Mouse (Mus musculus): ENCODE data around the gene Cdc40.
A peak's percentile ranks its signal among the peaks of the same experiment; 100 is the strongest.

Gene Cdc40

DNA sequence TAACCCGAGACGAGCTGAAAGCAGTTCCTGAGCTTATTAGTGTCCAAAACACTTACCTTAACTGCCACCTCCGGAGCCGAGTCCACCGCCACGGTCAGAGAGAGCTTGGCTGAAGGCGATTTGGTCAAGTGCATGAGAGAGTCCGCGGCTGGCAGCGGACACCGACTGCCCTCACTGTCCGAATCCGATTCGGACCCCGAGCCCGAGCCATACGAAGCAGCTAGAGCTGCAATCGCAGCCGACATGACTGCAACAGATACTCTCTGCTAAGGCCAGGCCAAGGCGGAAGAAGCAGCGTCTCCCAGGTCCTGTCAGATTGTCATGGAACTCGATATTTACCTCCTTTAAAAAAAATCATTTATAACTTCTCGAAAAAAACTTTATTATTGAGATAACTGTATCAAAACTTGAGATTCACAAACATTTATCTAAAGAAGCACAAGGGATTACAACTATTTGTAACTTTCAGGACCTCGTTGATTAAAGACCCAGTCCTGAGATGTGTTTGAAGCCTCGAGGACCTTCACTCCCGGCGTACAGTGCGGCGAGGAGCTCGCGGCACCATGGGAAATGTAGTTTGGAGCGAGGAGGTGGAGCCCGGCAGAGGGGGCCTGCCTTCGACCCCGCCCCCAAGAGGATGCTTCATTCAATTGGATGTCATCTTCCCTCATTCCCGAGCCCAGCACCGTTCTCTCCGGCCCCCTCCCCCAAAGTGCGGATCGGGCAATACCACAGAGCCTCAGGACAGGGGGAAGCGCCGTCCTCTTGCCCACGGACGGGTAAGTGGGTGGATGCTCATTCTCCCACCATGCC lies at the start of gene Cdc40, which contains the start of gene Wasf1:
Gene Cdc40 (minus strand): TSS at position 481 of the 813 bp plus-strand sequence.
Gene Wasf1 (plus strand): TSS at position 645 of the 813 bp plus-strand sequence.
- peak; percentile 89 to 94 for DNase-seq (ENCODE audit: low spot score in 2 of 2)

DNA sequence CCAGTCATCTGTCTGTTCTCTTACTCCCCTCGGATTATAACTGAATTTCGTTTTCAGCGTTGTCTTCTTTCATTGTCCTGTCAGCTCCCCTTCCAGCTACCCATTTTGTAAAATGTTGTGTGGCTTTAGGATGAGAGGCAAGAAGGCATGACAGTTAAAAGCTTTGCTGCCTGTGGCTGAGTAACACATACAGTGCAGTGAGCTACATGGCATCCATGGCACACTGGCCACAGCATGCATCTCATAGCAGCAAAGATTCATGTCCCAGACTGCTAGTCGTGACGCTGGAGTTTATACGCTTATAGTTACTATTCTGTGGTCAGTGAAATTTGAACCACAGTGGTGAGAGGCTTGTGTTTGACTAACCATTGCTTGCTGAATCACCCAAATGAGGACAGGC lies 36.4 kb upstream of the Cdc40 start:
- DNase-seq (ENCODE audit: low spot score in 2 of 2): no peak

DNA sequence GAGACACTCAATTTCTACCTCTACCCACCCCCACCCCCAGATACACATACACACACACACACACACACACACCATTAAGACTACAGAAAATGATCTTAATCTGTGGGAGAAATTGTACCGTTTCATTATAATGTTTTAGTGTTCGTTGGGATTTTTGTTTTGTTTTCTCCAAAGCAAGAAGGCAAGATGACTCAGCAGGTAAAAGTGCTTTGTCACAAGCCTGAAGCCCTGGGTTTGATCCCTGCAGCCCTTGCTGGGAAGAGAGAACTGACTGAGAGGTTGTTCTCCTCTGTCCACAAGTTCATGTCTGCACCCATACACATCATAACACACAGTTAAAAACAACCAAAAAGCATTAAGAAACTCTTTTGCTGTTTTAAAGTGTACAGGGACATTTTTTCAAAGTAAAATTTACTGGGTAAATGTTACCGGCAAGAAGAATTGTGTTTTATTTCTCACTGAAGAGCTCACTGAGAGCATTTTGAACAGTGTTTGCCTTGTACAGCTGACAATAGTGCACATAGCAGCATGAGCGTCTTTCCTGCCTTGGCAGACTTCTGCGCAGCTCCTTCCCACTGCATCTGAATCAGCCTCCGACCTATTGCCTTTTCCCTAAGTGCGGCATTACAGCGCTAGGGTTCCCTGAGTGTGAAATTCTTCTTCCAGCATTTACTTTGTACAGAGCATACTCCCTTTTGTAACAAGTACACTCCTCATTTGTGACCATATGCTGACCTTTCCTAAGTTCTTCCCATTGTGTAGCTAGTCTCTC lies 35.7 kb upstream of the Cdc40 start:
- no peak for DNase-seq (ENCODE audit: low spot score in 2 of 2)

DNA sequence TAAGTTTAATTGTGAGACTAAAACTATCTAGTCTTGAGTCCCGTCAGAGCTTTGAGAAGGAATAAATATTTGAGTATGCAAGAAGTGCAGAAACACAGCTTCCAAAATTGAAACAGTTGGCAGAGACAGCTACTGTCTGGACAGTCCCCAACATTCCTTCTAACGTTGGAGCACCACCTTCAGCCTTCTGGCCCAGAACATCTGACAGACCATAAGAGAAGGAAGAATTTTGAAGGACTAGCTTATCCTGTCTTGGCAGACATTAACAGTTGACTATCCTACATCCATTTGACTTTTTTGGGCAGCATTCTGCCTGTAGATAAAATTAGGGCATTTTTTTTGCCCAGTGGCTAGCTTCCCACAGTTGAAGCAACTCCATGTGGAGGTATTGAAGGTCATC lies 32.1 kb upstream of the Cdc40 start:
- no peak for DNase-seq (ENCODE audit: low spot score in 2 of 2)

DNA sequence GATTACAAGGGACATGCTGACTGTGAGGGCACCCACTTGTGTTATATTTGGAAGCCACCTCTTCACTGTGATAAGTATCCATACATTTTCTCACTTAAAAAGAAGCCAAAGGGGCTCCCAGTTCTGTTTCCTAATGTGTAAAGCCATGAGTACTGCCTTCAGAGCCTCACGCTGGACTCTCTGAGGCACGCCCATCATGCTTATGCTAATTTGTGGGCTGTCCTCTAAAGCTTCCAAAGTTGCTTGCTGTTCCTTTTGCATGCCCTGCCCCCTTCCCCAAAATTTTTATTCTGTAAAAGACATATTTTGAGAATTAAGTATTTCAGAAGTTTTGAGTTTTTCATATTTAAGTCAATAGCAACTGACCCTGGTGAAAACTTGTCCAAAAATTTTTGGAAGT lies 27.7 kb upstream of the Cdc40 start:
- DNase-seq (ENCODE audit: low spot score in 2 of 2): no peak

DNA sequence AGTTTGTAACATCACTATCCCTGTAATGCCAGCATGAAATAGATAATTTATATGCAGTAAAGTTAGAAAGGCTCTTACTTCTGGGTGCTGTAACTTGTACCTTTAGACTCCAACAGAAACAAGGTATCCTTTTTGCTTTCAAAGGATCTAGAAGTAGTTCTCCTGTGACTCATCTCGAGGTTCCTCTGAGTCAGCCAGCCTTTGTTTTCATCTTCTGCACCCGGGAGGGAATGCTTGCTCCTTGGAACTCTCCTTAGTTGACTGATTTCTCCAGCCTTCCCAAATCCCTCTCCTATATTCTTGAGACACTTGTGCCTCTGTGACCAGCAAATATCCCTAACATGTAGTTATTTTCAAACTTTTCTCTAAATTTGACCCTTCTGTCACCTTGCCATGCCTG lies 25.5 kb upstream of the Cdc40 start:
- DNase-seq (ENCODE audit: low spot score in 2 of 2): no peak

DNA sequence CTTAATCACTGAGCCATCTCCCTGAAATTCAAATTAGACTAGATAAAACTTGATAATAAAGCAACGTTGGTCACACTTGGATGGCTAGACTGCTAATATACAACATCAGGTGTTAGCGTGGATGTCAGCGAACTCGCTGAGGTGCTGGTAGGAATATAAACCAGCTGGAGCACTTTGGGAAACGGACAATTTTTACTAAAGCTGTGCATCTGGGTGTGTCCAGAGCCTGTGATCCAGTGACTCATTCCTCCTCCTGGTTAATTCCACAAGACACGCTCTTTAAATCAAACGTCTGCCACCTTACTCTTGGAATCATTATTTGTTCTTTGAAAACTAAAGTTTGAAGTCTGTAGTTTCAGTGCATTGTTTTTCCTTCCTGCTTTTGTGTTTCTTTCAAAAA lies 23.7 kb upstream of the Cdc40 start:
- no peak for DNase-seq (ENCODE audit: low spot score in 2 of 2)

DNA sequence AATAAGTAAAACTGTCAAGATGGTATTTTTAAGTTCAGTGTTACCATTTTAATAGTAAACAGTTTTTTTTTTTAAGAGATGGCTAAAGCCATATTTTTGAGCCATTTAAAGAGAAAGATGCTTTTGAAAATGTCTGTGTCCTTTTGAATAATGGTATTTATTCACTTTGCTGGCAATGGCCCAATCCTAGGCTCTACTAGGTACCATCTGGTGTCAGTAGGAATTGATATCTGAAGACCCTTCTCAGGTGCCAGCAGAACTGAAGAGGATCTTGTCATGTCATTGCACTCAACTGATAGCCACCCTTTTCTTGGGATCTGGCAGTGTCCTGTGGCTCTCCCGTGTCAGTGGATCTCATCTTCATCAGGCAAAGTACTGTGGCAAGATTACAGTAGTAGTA lies 23.0 kb upstream of the Cdc40 start:
- DNase-seq (ENCODE audit: low spot score in 2 of 2): no peak

DNA sequence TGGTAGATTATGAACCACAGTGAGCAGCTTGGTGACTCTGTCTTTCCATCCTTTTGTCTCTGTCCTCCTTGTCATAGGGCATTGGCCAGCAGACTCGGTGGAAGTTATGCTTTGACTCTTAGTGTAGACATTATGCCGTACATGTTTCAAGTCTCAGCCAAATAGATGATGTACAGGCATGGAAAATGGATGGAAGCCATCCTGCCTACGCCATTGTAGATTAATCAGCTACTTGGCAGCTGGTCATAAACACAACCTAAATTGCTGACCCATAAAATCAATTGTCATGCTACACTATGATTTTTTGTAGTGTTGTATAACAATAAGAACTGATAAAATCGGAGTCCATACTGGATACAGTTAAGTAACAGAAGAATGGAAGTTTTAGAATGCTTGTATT lies 18.7 kb upstream of the Cdc40 start:
- no peak for DNase-seq (ENCODE audit: low spot score in 2 of 2)

DNA sequence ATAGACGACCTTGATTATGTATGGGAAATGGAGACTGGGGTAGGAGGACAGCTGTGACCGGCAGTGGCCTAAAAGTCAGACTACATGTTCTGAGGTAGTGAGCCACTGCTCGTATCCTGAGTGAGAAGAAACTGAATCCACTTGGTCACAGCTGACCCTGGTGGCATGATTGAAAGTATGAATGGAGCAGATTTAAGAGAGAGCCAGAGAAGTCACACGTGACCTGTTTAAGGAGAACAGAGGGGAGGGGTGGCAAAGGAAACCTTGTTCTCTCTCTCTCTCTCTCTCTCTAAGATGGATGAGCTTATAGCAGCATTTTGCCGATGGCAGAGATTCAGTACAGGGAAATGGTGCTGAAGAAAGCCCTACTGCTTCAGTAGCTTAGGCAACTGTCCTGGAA lies 13.5 kb upstream of the Cdc40 start:
- DNase-seq (ENCODE audit: low spot score in 2 of 2): no peak

DNA sequence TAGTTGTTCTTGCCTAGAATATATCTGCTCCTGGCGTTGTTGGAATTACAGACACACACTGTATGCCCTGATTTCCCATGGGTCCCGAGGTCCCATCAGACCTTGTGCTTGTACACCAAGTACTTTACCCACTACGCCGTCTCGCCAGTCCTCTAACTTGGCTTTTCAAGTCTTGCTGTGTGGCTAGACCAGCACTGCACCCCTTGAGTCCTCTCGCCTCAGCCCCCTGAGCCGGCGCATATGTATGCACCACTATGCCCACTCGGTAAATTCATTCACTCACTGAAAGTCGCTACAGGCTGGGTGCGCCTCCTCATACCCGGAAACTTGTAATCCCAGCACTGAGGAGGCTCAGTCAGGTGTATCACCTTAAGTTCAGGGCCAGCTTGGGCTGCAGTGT lies 12.7 kb upstream of the Cdc40 start:
- DNase-seq (ENCODE audit: low spot score in 2 of 2): no peak

DNA sequence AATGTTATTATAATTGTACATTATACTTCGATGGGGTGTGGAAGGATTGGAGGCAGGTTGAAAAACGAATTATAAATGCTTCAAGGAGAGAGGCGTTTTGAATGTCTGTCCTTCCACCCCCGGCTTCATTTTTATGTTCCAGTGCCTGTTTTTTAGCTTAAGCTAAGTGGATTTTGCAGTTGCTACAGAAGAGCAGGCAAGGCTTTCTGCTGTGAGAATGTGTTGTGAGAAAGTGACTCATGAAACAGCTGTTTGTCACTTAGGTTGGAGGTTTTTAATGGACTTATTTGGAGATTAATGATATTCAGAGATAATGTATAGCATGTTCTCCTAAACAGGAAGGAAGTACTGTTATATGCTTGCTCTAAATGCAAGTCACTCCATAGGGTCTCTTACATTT lies 6.0 kb upstream of the Cdc40 start:
- DNase-seq (ENCODE audit: low spot score in 2 of 2): no peak

DNA sequence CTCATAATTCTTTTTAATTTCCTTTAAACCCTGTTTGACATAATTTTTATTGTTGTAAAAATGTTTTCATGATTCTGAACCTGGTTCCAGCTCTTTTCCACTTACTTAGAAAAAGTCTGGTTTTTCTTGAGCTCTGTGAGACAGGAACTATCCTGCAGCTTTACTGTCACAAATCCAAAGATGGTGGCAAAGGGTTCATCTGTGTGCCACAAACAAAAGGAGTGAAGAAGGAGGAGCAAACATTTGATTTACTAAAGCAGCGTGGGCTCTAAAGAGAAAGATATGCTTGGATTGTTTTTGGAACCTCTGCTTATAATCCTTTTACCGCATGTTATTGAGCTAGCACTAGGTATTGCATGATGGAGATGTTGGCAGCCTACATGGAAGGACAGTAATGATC lies 4.2 kb upstream of the Cdc40 start:
- no peak for DNase-seq (ENCODE audit: low spot score in 2 of 2)

DNA sequence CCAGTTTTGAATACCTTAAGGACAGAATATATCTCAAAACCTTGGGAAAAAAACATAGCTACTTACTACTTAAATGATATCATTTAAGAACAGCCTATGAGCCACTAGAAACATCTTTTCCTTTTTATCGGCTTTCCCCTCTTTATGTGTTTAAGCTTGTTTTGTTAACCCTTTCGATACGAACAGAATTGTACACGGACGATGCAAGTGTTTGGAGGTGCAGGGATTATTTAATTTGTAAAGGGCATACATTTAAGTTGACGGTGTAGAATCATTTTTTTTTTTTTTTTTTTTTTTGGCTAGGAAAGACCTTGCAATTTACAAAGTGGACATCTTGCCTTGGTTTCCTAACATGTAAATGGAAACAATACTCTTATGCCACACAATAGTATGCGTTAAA lies 2.3 kb upstream of the Cdc40 start:
- no peak for DNase-seq (ENCODE audit: low spot score in 2 of 2)

DNA sequence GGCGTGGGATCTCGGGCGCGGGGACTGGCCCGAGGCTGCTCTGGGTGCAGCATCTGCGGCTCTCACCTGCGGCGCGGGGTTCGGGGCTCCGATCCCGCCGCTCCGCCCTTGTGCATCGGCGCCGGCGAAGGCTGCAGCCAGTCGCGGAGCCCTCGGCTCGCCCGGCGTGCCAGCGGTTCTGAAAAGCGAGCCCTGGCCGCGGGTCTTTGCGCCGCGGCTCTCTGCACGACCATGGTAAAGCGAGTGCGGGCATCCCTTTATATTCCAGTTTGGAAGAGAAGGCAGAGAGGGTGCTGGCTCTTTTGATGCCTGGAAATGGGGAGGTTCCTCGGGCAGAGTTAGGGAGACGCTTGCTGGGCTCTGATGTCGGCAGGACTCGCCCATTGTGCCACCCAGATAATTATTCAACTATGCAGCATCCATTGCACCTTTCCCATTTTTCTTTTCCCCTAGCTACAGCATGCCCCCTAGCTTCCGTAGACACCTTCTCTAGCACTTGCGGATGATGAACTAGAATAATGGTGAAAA lies 1.2 kb upstream of the Cdc40 start:
- DNase-seq (ENCODE audit: low spot score in 2 of 2): peak; percentile 7 to 11

DNA sequence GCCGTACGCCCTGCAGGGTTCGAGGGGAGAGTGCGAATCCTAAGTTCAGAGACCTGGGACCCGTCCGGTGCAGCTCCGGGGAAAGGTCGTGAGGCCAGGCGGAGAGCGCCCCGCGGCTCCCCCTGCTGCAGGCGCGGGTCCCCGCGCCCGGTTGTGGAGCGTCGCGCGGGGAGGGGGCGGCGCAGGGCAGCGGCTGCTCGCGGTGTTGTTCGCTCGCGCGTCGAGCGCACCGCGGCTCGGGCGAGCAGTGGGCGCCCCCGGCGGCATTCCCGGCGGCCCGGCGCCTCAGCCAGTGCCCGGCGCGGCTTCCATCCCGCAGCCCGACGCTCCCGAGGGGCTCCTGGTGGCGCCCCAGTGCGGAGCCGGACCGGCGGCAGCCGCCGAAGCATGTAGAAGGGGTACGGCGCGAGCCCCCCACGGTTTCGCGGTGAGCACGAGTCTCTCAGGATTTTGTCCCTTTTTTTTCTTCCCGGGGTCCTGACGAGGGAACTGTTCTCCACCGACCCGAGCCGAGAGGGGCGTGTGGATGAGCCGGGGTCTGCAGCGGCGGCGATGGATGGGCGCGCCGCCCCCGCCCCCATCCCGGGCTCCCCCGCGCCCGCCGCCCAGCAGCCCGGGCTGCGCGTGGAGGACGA lies 650 bp upstream of the Cdc40 start:
- DNase-seq (ENCODE audit: low spot score in 2 of 2): no peak

DNA sequence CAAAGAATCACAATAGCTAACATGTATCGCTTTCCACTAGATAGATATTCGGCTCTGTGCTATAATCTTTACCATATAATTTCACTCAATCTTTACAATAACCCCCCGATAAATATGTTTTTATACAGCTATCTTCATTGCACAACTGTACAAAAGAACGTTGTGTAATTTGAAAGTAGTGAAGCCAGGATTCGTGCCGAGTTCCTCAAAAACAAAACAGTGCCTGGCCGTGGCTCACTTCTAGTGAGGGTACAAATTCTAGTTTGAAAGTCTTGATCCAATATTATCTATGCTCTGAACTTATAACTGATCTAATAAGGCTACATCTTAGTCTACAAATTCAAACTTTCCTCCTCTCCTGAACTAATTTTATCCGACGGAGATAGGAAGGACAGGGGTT lies 778 bp downstream of the Cdc40 start:
- no peak for DNase-seq (ENCODE audit: low spot score in 2 of 2)

DNA sequence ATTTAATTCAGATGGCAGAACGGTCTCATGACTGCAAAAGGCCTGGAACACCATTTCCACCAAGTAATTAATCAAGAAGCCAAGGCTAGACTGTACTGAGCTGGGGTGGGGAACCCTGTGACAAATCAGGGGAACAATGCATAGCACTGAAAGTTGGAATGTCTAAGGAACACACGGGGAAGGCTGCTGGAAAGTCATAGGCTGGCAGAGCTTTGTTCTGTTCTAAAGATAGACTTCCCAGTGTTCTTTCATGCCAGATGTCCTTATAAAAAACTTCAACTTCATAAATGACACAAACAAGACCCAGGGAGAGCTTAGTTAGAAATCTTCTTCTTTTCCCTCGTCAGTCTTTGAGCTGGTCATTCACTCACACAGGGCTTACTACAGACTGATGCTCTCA lies 1.9 kb downstream of the Cdc40 start:
- no peak for DNase-seq (ENCODE audit: low spot score in 2 of 2)

DNA sequence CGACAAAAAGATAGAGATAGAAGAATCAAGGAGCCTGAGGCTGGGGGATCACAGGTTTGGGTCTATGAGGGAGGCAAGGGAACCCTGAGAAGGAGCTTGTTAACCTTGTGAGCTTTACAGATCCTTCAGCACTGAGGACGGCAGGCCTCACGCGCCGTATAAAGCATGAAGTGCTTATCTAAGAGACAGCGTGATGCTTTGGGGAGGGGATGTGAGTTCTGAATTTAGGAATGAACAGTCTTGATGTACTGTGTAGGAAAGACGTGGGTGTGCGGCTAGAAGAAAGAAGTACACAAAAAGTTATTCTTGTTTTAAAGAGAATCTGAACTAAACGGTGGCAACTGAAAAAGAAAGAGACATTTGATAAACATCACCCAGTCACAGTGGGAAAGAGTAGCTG lies 3.1 kb downstream of the Cdc40 start:
- DNase-seq (ENCODE audit: low spot score in 2 of 2): no peak

DNA sequence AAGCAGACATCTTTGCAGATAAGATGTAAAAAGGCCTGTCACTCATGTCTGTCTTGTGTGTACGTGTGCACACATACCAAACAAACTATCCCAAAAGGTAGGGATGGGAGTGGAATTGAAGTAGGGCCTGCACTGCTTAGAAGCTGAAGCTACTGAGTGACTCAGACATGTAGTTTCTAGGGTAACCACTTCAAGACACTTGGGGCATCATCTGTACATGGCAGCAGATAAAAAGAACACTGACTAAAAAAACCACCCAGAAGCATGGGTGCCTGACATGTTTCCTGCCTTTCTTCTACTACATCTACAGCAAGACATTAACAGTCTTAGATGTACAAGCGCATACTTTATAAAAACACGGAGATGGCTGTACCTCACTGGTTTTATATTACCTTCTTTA lies 4.9 kb downstream of the Cdc40 start:
- no peak for DNase-seq (ENCODE audit: low spot score in 2 of 2)

DNA sequence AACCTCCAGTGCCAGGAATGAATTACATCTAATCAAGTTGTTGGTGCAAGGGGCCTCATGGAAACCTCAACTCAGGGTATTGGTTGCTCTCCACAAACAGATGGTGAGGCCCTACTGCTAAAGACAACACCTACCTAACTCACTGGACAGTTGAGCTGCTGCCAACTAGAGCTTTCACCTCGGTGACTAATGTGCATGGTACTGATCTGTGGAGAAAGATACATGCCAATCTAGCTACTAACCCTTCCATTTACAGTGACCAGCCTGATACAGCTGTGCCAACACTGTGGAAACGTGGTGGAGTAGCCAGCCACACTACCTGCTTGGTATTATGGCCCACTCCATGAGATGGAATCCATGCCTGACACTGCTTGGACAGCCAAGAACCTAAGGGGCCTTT lies 11.1 kb downstream of the Cdc40 start:
- DNase-seq (ENCODE audit: low spot score in 2 of 2): no peak

DNA sequence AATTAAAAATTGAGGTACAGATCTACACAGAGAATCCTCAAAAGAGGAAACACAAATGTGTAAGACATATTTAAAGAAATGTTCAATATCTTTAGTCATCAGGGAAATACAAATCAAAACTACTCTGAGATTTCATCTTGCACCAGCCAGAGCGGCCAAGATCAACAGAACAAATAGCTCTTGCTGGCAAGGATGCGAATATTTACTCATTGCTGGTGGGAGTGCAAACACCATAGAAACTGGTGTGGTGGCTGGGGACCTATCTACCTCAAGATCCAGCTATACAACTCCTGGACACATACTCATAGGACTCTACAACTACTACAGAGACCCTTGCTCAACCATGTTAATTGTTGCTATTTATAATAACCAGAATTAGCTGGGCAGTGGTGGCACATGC lies 11.8 kb downstream of the Cdc40 start:
- no peak for DNase-seq (ENCODE audit: low spot score in 2 of 2)

DNA sequence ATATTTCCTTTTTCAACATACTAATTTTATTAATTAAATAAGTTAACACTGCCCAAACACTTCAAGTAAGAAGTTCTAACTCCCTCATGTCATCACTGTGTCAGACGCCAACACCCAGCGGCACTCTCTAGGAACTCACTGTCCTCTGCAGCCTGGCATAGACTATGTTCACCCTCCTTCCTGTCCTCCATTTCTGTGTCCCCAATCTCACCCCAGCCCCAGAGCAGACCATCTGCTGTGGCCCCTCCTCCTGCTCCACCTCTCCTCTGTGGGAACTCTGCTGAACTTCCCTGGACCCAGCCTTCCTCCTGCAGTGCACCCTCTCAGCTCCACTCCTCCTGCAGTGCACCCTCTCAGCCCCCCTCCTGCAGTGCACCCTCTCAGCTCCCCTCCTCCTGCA lies 15.0 kb downstream of the Cdc40 start:
- DNase-seq (ENCODE audit: low spot score in 2 of 2): no peak

Measured in urinary bladder, postnatal 36 days (tissue).